12 mouse cellular contexts compared by ENCODE assay signal in the genomic region with DNA sequence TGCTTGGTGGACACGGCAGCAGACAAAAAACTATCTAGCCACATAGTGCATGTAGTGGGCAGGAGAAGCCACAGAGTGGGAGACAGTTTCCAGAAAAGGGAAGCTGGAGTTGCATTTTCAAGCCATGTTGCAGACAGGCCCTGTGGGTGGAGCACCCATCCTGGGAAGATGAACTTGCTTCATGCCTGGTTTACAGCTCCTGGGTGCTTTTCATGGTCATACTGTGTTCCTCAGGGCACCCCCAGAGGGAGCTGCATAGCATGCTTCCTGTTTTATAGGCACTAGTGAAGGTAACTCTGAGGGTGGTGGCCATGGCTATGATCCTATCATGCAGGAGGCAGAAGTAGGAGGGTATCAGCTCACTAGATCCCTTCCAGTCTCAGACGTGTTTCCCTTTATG. TPM values are rescaled to one million over a fixed set of nuclear protein-coding genes. Genes with fewer than 3 reads are reported as not detected.
DNase-seq lines count a peak whose midpoint lies in the region; ATAC-seq lines count a peak whose summit lies in the region.
"Had no signal": no experiment of that assay in that cellular context is flagged by ENCODE, and none has a peak within 500 bp of the region (broad histone marks: within the 10 kb centered on the region; RNA-seq: fewer than 3 reads in every experiment).

No protein-coding gene starts in this region.

- no peak overlapping the region for H3K4me3 ChIP-seq in hindbrain, embryonic 14.5 days (replicated peaks; ENCODE audit: low read length)
- H3K4me3 ChIP-seq: liver, embryonic 13.5 days; midbrain, embryonic 12.5 days; neural tube, embryonic 13.5 days had no signal

- H3K4me1 ChIP-seq in hindbrain, embryonic 14.5 days (replicated peaks; ENCODE audit: control insufficient read depth, insufficient read depth, low read length): no peaks in the 10 kb centered on the region
- H3K4me1 ChIP-seq: liver, embryonic 13.5 days; midbrain, embryonic 12.5 days; neural tube, embryonic 13.5 days had no signal

- no peaks in the 10 kb centered on the region for H3K36me3 ChIP-seq in hindbrain, embryonic 14.5 days (replicated peaks; ENCODE audit: control insufficient read depth, insufficient read depth)
- H3K36me3 ChIP-seq: liver, embryonic 13.5 days; midbrain, embryonic 12.5 days; neural tube, embryonic 13.5 days had no signal

- no peak overlapping the region for H3K4me2 ChIP-seq in hindbrain, embryonic 14.5 days (replicated peaks)
- H3K4me2 ChIP-seq: liver, embryonic 13.5 days; midbrain, embryonic 12.5 days; neural tube, embryonic 13.5 days had no signal

- H3K27ac ChIP-seq in hindbrain, embryonic 14.5 days: no peak overlapping the region
- H3K27ac ChIP-seq: liver, embryonic 13.5 days; midbrain, embryonic 12.5 days; neural tube, embryonic 13.5 days had no signal

- 70% methylated on average over 2 of the region's 2 CpGs for WGBS in hindbrain, embryonic 14.5 days

- peak; percentile 71 to 72 for ATAC-seq in hematopoietic stem cell, adult 5-6 weeks (replicated peaks in 1 of 2; ENCODE audit: insufficient read depth in 1 of 2, low FRiP score in 2 of 2, low TSS enrichment in 1 of 2, low read depth in 1 of 2, poor library complexity in 2 of 2, severe bottlenecking in 2 of 2)
- ATAC-seq in monocyte, adult 5-6 weeks (replicated peaks; ENCODE audit: insufficient number of reproducible peaks, low FRiP score, low TSS enrichment, poor library complexity, severe bottlenecking): peak; percentile 91
- no peak for ATAC-seq in hindbrain, embryonic 14.5 days (ENCODE audit: low FRiP score)
- ATAC-seq: intestine, embryonic 16.5 days had no signal

- H3K27me3 ChIP-seq in hindbrain, embryonic 14.5 days (ENCODE audit: control insufficient read depth, insufficient read depth, low read length): no peaks in the 10 kb centered on the region
- H3K27me3 ChIP-seq: liver, embryonic 13.5 days; midbrain, embryonic 12.5 days; neural tube, embryonic 13.5 days had no signal

- no peaks in the 10 kb centered on the region for H3K9me3 ChIP-seq in hindbrain, embryonic 14.5 days (ENCODE audit: control insufficient read depth, low read length)
- H3K9me3 ChIP-seq: liver, embryonic 13.5 days; midbrain, embryonic 12.5 days; neural tube, embryonic 13.5 days had no signal

- H3K9ac ChIP-seq in hindbrain, embryonic 14.5 days: no peak overlapping the region
- H3K9ac ChIP-seq: liver, embryonic 13.5 days; midbrain, embryonic 12.5 days; neural tube, embryonic 13.5 days had no signal

- peak; percentile 8 to 14 for DNase-seq in heart, adult 18-20 months
- no peak for DNase-seq in heart, postnatal 4 days
- DNase-seq in A20 (ENCODE audit: low read depth, low spot score): peak; percentile 56
- no peak for DNase-seq in cerebellum, postnatal 4 days (ENCODE audit: low spot score in 2 of 2)
- no peak for DNase-seq in urinary bladder, postnatal 36 days (ENCODE audit: low spot score in 2 of 2)
- no peak for DNase-seq in hindbrain, embryonic 14.5 days (ENCODE audit: low spot score)
- DNase-seq: liver, embryonic 13.5 days had no signal

RNA-seq across cellular contexts. Expression of a gene that starts 37.4 kb away (rescaled TPM):
- 1,000 to 10,000 TPM; 1,275 to 1,335 TPM for total RNA-seq in heart, adult 18-20 months (2021)
- total RNA-seq in heart, postnatal 4 days (2021): 100 to 1,000 TPM; 718 to 749 TPM
- 91.2 and 95.5 TPM in 2 replicates for total RNA-seq in hematopoietic stem cell, adult 5-6 weeks (2017)
- 88.3 to 112 TPM (median 102 TPM) in 3 replicates for total RNA-seq in monocyte, adult 5-6 weeks (2017)
- 312 and 319 TPM in 2 replicates for polyA plus RNA-seq in hindbrain, embryonic 14.5 days (2014; fragmentation: Nextera tagmentation; extraction: Ambion mirVana)

Comparison
In these comparisons a context has a peak if more than half of its experiments do, and no peak if none do; other contexts are left out.
1. DNase-seq: peak in heart, adult 18-20 months (2 of 2) and A20 (single experiment); none in heart, postnatal 4 days (single experiment), cerebellum, postnatal 4 days (0 of 2), urinary bladder, postnatal 36 days (0 of 2) and hindbrain, embryonic 14.5 days (single experiment).